Mouse (Mus musculus) gastrocnemius, adult 8-10 months (tissue): Measurements from ENCODE around the gene Tcta. TPM values are rescaled to one million over a fixed set of nuclear protein-coding genes. Genes with fewer than 3 reads are reported as not detected.
"Not testable (repeated sequence)": the region's sequence is repeated elsewhere in the genome, so short reads cannot be mapped to it uniquely, and the experiment has no call there.

Experiments
- DNase-seq, 2 experiments: peaks; one replicate each; pipeline ENCODE4 v3.0.0; 2022; ENCODE audit warnings: low spot score in 2 of 2
- total RNA-seq, 4 experiments: library from RNA; stranded (reverse); gene quantifications; 2 replicates each; pipeline ENCODE4 v1.2.4; 2022

Tcta gene
- 10 to 100 TPM; 30.8 to 37.3 (median 34.3) TPM for total RNA-seq

- peak; percentile 98 to 99 for DNase-seq
Observed at GRCm38 (mm10) chr9:108305629-108306520, at the start of gene Tcta, which contains the start of gene Rhoa. TSS of gene Tcta (minus strand) at chr9:108306160. TSS of gene Rhoa (plus strand) at chr9:108306129.

- DNase-seq: no peak
Observed at GRCm38 (mm10) chr9:108349727-108350126, 43.8 kb upstream of the Tcta start.

GRCm38 (mm10) chr9:108348290-108348680 is 42.3 kb upstream of the Tcta start:
- no peak for DNase-seq

GRCm38 (mm10) chr9:108347540-108348289 is 41.8 kb upstream of the Tcta start, which contains the start of gene Usp4:
TSS of gene Usp4 (plus strand) at chr9:108347853.
- peak; percentile 80 to 87 for DNase-seq

GRCm38 (mm10) chr9:108347024-108347423 is 41.1 kb upstream of the Tcta start:
- DNase-seq: no peak

- no peak for DNase-seq
Observed at GRCm38 (mm10) chr9:108344471-108344870, 38.5 kb upstream of the Tcta start.

GRCm38 (mm10) chr9:108343835-108344234 is 37.9 kb upstream of the Tcta start:
- DNase-seq: no peak

GRCm38 (mm10) chr9:108343331-108343730 is 37.4 kb upstream of the Tcta start:
- DNase-seq: no peak

- no peak for DNase-seq
Observed at GRCm38 (mm10) chr9:108342301-108342831, 36.4 kb upstream of the Tcta start.

- no peak for DNase-seq
Observed at GRCm38 (mm10) chr9:108341801-108342200, 35.8 kb upstream of the Tcta start.

- no peak for DNase-seq
Observed at GRCm38 (mm10) chr9:108341139-108341475, 35.1 kb upstream of the Tcta start.

GRCm38 (mm10) chr9:108340258-108341138 is 34.5 kb upstream of the Tcta start:
- no peak for DNase-seq

GRCm38 (mm10) chr9:108339886-108340257 is 33.9 kb upstream of the Tcta start:
- no peak for DNase-seq

- DNase-seq: peak; percentile 80 to 88
Observed at GRCm38 (mm10) chr9:108338886-108339781, 33.2 kb upstream of the Tcta start, which contains the start of gene Gpx1. TSS of gene Gpx1 (plus strand) at chr9:108338903.

- no peak for DNase-seq
Observed at GRCm38 (mm10) chr9:108338551-108338885, 32.6 kb upstream of the Tcta start.

GRCm38 (mm10) chr9:108337848-108338550 is 32.0 kb upstream of the Tcta start:
- DNase-seq: no peak

GRCm38 (mm10) chr9:108325811-108326210 is 19.9 kb upstream of the Tcta start:
- no peak for DNase-seq

- DNase-seq: no peak
Observed at GRCm38 (mm10) chr9:108324784-108325183, 18.8 kb upstream of the Tcta start.

- DNase-seq: not testable (repeated sequence)
Observed at GRCm38 (mm10) chr9:108322054-108322453, 16.1 kb upstream of the Tcta start.
